Mouse (Mus musculus): ENCODE measurements at regions not wholly inside any gene's neighbourhood (a gene's known extent, or its start where the extent isn't known, plus 50 kb on each side); places are given as distances from the start of the nearest gene placed in this dataset.

GRCm38 (mm10) chr1:194412193-194412592 is 205.8 kb upstream of the Plxna2 start:
- TF ChIP-seq POLR2A (IDR thresholded peaks at IDR 0.05; ENCODE audit: insufficient read length, low read depth) (no peak), SRF (IDR thresholded peaks at IDR 0.05; ENCODE audit: control insufficient read depth, insufficient read length, low read depth) (no peak), POLR2AphosphoS2 (IDR thresholded peaks at IDR 0.05; ENCODE audit: insufficient read length, low read depth) (no peak), MYOG (IDR thresholded peaks at IDR 0.05; ENCODE audit: control insufficient read depth in 1 of 3, insufficient read depth in 1 of 3, insufficient read length in 2 of 3, low read depth in 2 of 3) (no peak), USF1 (IDR thresholded peaks at IDR 0.05; ENCODE audit: low read depth) (no peak), E2F4 (IDR thresholded peaks at IDR 0.05; ENCODE audit: insufficient read depth) (no peak), MAX (IDR thresholded peaks at IDR 0.05; ENCODE audit: low read depth) (no peak), MYOD1 (IDR thresholded peaks at IDR 0.05; ENCODE audit: control insufficient read depth in 1 of 3, insufficient read length in 2 of 3, low read depth in 2 of 3) (no peak), TCF12 (IDR thresholded peaks at IDR 0.05; ENCODE audit: insufficient read depth, poor library complexity, severe bottlenecking) (no peak), TCF3 (IDR thresholded peaks at IDR 0.05; ENCODE audit: insufficient read length, low read depth) (no peak), CEBPB (IDR thresholded peaks at IDR 0.05; ENCODE audit: insufficient read depth, poor library complexity, severe bottlenecking) (no peak)

All from myocyte (in vitro differentiated cells).